Mouse (Mus musculus) R1 (cell line): ENCODE measurements at regions not wholly inside any gene's neighbourhood (a gene's known extent, or its start where the extent isn't known, plus 50 kb on each side); places are given as distances from the start of the nearest gene placed in this dataset.
A peak's percentile ranks its signal among the peaks of the same experiment; 100 is the strongest.
"Not testable (repeated sequence)": the region's sequence is repeated elsewhere in the genome, so short reads cannot be mapped to it uniquely, and the experiment has no call there.

Experiments
- DNase-seq: peaks from one replicate; pipeline ENCODE4 v3.0.0-alpha.2; 2018; ENCODE audit warnings: low read depth, low spot score

- DNase-seq, result no peak
These were observed 317.1 kb downstream of the Fgf9 start for GRCm38 (mm10) chr14:58387348-58388000.

GRCm38 (mm10) chr14:58375056-58375455, 304.7 kb downstream of the Fgf9 start:
- no peak for DNase-seq

GRCm38 (mm10) chr14:58356824-58357223, 286.5 kb downstream of the Fgf9 start:
- DNase-seq, result no peak

GRCm38 (mm10) chr14:58352986-58353385, 282.6 kb downstream of the Fgf9 start:
- DNase-seq, result no peak

- no peak for DNase-seq
These were observed 265.8 kb downstream of the Fgf9 start for GRCm38 (mm10) chr14:58336148-58336547.

GRCm38 (mm10) chr14:58323164-58323563, 252.8 kb downstream of the Fgf9 start:
- DNase-seq, result no peak

- DNase-seq, result no peak
These were observed 252.1 kb downstream of the Fgf9 start for GRCm38 (mm10) chr14:58322461-58322860.

- DNase-seq, result no peak
These were observed 251.5 kb downstream of the Fgf9 start for GRCm38 (mm10) chr14:58321875-58322274.

GRCm38 (mm10) chr14:58321234-58321633, 250.9 kb downstream of the Fgf9 start:
- DNase-seq, result no peak

GRCm38 (mm10) chr14:58317640-58318039, 247.3 kb downstream of the Fgf9 start:
- no peak for DNase-seq

GRCm38 (mm10) chr14:58317231-58317630, 246.9 kb downstream of the Fgf9 start:
- no peak for DNase-seq

GRCm38 (mm10) chr14:58307695-58308094, 237.3 kb downstream of the Fgf9 start:
- DNase-seq, result no peak

- no peak for DNase-seq
These were observed 236.6 kb downstream of the Fgf9 start for GRCm38 (mm10) chr14:58306832-58307521.

GRCm38 (mm10) chr14:58300411-58300887, 230.1 kb downstream of the Fgf9 start:
- DNase-seq, result no peak

- DNase-seq, result no peak
These were observed 215.7 kb downstream of the Fgf9 start for GRCm38 (mm10) chr14:58286007-58286525.

GRCm38 (mm10) chr14:58282708-58283290, 212.5 kb downstream of the Fgf9 start:
- peak; percentile 21 for DNase-seq

GRCm38 (mm10) chr14:58282264-58282663, 211.9 kb downstream of the Fgf9 start:
- DNase-seq, result no peak

- not testable (repeated sequence) for DNase-seq
These were observed 204.1 kb downstream of the Fgf9 start for GRCm38 (mm10) chr14:58274440-58274839.

- no peak for DNase-seq
These were observed 203.5 kb downstream of the Fgf9 start for GRCm38 (mm10) chr14:58273693-58274419.

- no peak for DNase-seq
These were observed 195.0 kb downstream of the Fgf9 start for GRCm38 (mm10) chr14:58265373-58265772.

- no peak for DNase-seq
These were observed 194.1 kb downstream of the Fgf9 start for GRCm38 (mm10) chr14:58264401-58264800.
